Mouse (Mus musculus): ENCODE data around the gene Sar1b.

DNA sequence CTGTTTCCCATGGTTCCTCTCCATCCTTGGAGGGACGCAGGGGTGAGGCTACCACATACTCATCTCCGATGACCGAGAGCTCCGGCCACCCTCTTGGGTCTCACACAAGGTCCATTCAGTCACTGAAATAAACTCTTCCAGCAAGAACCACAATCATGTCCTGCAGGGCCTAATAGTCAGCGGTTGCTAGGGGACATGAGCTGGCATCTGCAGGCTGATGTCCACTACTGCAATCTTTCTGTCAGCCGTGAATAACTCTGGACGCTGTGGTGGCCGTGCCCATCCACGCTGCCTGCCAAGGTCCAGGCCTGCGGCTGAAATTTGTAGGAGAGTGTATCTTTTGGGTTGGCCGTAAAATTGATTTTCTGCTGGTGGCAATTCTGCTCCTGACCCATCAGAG lies 59.8 kb downstream of the Sar1b start:
- no peak for TF ChIP-seq POLR2A (IDR thresholded peaks at IDR 0.05; ENCODE audit: borderline replicate concordance, control insufficient read depth, low read depth, low read length)
- no peak for TF ChIP-seq CTCF (IDR thresholded peaks at IDR 0.05; ENCODE audit: control insufficient read depth, insufficient read depth, low read length)

Measured in bone marrow, adult 2 months (tissue).